In the genomic region with DNA sequence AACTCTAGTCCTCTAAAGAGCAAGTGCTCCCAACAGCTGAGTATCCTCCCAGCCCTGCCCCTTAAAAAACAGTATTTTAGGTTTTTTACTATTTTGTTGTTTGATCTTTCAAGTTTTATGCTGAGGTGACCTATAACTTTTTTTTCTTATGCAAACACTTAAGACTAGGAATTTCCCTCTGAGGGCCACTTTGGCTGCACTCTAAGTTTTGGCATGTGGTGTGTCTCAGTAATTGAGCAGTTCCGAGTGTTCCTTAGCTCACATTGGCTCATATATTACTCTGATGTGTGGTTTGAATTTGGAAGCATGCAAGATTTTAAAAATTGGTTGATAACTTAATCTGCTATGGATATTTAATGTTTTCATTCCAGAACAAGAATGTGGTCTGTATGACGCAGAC, we compare ENCODE assay signal across 15 mouse cellular contexts.
"Had no signal": no experiment of that assay in that cellular context is flagged by ENCODE, and none has a peak within 500 bp of the region (broad histone marks: within the 10 kb centered on the region; RNA-seq: fewer than 3 reads in every experiment).

No protein-coding gene starts in this region.

- H3K27ac ChIP-seq: neural tube, embryonic 15.5 days; stomach, embryonic 15.5 days; stomach, postnatal 0 days had no signal

- H3K4me2 ChIP-seq: neural tube, embryonic 15.5 days; stomach, embryonic 15.5 days had no signal

- DNase-seq: retina, postnatal 1 day; right cerebral cortex, adult 18-20 months; right cerebral cortex, postnatal 14 days; right cerebral cortex, postnatal 25 days; right cerebral cortex, postnatal 4 days; spleen, adult 18-20 months; thymus, adult 18-20 months; thymus, adult 2 months; thymus, postnatal 14 days; thymus, postnatal 25 days; thymus, postnatal 36 days; thymus, postnatal 4 days had no signal

- H3K9ac ChIP-seq: neural tube, embryonic 15.5 days; stomach, embryonic 15.5 days had no signal

- H3K36me3 ChIP-seq: neural tube, embryonic 15.5 days had no signal

- H3K4me3 ChIP-seq: neural tube, embryonic 15.5 days; stomach, embryonic 15.5 days had no signal

- H3K27me3 ChIP-seq: neural tube, embryonic 15.5 days; stomach, embryonic 15.5 days had no signal

- H3K9me3 ChIP-seq: neural tube, embryonic 15.5 days; stomach, embryonic 15.5 days had no signal
